Mouse (Mus musculus): ENCODE measurements around the gene Bcl2l11.

Gene Bcl2l11

GRCm38 (mm10) chr2:128211022-128211880 lies 85.4 kb downstream of the Bcl2l11 start:
- no peak for DNase-seq (ENCODE audit: low spot score in 2 of 2)

GRCm38 (mm10) chr2:128211881-128212209 lies 86.0 kb downstream of the Bcl2l11 start:
- DNase-seq (ENCODE audit: low spot score in 2 of 2): no peak

Measured in spleen, postnatal 36 days (tissue).